Mouse (Mus musculus): ENCODE measurements around the gene Hmgn5. TPM values are rescaled to one million over a fixed set of nuclear protein-coding genes. Genes with fewer than 3 reads are reported as not detected.

The Hmgn5 gene
- 10 to 100 TPM; 13.1 to 45.0 (median 23.0) TPM for polyA plus RNA-seq (2017; shearing (Covaris generic))

- peak; percentile 89 for ATAC-seq
Observed at GRCm38 (mm10) chrX:109013283-109013682, at the start of gene Hmgn5. Gene Hmgn5 (minus strand): TSS chrX:109013404.

- ATAC-seq = no peak
Observed at GRCm38 (mm10) chrX:109047773-109048172, 34.6 kb upstream of the Hmgn5 start.

- ATAC-seq = no peak
Observed at GRCm38 (mm10) chrX:109026224-109026623, 13.0 kb upstream of the Hmgn5 start.

- no peak for ATAC-seq
Observed at GRCm38 (mm10) chrX:109020858-109021257, 7.7 kb upstream of the Hmgn5 start.

GRCm38 (mm10) chrX:109014166-109014565, 962 bp upstream of the Hmgn5 start:
- ATAC-seq = no peak

GRCm38 (mm10) chrX:109013686-109014085, 482 bp upstream of the Hmgn5 start:
- ATAC-seq = peak; percentile 36

GRCm38 (mm10) chrX:109012371-109013031, 703 bp downstream of the Hmgn5 start:
- peak; percentile 63 for ATAC-seq

- ATAC-seq = peak; percentile 18
Observed at GRCm38 (mm10) chrX:109011611-109012185, 1.5 kb downstream of the Hmgn5 start.

GRCm38 (mm10) chrX:109001277-109001676, 11.9 kb downstream of the Hmgn5 start:
- ATAC-seq = no peak

Other genes starting within 250 kb of the Hmgn5 start
- gene Brwd3, start 179.0 kb downstream of the Hmgn5 start, polyA plus RNA-seq (2017; shearing (Covaris generic)) = 1 to 10 TPM; 3.5 to 5.0 (median 4.1) TPM
- 100 to 1,000 TPM; 188 to 356 (median 243) TPM for gene Sh3bgrl, start 82.0 kb upstream of the Hmgn5 start, polyA plus RNA-seq (2017; shearing (Covaris generic))
- 1 to 10 TPM in 1 of 3 experiments, under 1 TPM in 1, not detected in 1; 0.71 to 1.3 TPM for gene Gm6377, start 183.4 kb upstream of the Hmgn5 start, polyA plus RNA-seq (2017; shearing (Covaris generic))